Mouse (Mus musculus) kidney, postnatal 4 days (tissue): ENCODE measurements around the gene Mrnip.

ENCODE experiments used
- DNase-seq, 2 experiments: peaks; one replicate each; pipeline ENCODE4 v3.0.0; 2021; ENCODE audit warnings: mixed read lengths in 2 of 2

The Mrnip gene

GRCm38 (mm10) chr11:50174111-50174729, at the start of gene Mrnip:
Gene Mrnip, plus strand, starts transcription at chr11:50174444.
- peak in 1 of 2 experiments; percentile 38 for DNase-seq

GRCm38 (mm10) chr11:50127781-50128180, 46.5 kb upstream of the Mrnip start:
- no peak for DNase-seq

DNA sequence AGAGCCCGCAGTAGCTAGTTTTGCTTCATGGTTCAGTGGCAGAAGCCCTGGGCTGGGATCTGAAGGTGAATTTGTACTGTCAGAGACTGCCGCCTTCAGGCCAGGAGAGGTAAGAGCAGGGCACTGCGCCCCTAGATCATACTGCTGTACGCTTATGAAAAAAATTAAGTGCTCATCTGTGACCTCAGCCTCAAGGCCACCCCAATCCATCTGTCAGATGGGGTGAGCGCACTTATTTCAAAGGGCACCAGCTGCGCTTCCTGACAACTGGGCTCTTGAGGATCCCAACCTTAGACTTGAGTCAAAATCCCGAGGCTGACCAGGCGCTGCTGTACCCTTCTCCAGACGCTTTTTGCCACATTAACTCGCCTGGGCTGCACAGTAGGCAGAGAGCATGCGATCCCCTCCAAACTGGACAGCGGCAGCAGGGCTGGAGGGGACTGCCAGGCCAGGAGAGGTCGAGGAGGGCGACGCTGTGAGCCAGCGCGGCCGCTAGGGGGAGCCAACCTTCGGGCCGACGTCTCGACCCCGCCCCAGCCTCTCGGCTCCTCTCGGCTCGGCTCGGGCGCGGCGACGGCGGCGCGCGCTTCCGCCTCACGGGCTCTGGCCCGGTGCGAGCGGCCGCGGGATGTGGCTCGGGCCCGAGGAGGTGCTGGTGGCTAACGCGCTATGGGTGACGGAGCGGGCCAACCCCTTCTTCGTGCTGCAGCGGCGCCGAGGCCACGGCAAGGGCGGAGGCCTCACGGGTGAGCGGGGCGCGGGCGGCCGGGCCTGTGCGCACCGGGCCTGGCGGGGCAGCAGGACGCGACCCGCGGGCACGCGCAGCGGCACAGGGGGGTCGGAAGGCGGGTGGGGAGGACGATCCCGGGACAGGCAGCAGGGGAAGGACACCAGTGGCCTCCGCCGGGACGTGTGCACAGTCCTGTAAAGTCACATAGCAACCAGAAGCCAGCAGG, 43.2 kb upstream of the Mrnip start, which contains the start of gene Tbc1d9b:
Gene Tbc1d9b, plus strand, starts transcription at position 586 of the 956 bp plus-strand sequence.
- peak; percentile 95 to 96 for DNase-seq

DNA sequence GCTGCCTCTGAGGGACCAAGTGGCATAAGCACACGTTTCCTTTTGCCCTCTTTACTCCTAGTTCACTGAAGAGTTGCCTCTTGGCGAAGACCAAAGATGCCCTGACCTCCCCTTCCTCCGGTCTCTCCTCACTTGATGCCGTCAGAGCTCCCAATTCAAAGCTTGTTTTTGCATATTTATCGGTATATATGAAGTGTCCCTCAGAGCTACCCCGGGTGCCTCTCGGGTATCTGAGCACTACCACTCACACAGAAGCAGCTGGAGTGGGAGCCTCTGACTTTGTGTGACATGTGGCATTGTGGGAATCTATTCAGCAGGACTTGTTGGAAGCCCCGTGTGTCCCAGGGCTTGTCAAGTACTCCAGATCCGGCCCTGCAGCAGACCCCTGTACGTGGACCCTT, 42.4 kb upstream of the Mrnip start:
- no peak for DNase-seq

GRCm38 (mm10) chr11:50132265-50132664, 42.0 kb upstream of the Mrnip start:
- no peak for DNase-seq

DNA sequence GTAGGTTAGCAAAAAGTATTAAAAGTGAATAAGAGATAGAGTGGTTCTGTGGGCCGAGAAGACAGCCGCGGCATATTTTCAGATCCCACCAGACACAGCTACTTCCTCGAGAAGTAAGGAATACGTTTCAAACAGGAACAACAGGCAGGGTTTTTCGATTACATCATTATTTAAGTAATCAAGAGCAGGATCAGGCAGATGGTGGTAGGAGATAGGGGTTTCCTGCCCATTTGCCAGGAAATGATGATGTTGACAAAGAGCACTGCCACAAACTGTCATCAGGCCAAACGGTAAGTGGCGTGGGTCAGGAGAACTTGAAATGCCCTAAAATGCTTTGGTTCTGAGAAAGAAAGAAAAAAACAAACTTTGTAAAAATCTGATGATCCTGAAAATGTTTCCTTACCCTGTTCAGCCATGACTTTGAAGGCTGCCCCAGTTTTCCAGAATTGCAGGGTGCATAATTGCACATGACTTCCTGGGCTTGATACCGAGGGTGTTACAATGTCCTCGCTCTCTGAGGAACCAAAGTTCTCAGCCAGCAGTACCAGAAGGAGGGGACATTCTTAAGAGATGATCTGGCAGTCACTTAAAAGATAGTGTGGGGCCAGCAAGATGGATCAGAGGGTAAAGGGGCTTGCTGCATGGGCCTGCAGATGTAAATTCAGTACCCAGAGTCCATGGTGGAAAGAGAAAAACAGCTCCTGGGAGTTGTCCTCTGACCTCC, 39.9 kb upstream of the Mrnip start:
- DNase-seq, result no peak

- no peak for DNase-seq
Measured at GRCm38 (mm10) chr11:50138206-50138822, 35.9 kb upstream of the Mrnip start.

- no peak for DNase-seq
Measured at GRCm38 (mm10) chr11:50139571-50139970, 34.7 kb upstream of the Mrnip start.

- DNase-seq, result no peak
Measured at GRCm38 (mm10) chr11:50145529-50145928, 28.7 kb upstream of the Mrnip start.

- DNase-seq, result no peak
Measured at GRCm38 (mm10) chr11:50146121-50146520, 28.1 kb upstream of the Mrnip start.

DNA sequence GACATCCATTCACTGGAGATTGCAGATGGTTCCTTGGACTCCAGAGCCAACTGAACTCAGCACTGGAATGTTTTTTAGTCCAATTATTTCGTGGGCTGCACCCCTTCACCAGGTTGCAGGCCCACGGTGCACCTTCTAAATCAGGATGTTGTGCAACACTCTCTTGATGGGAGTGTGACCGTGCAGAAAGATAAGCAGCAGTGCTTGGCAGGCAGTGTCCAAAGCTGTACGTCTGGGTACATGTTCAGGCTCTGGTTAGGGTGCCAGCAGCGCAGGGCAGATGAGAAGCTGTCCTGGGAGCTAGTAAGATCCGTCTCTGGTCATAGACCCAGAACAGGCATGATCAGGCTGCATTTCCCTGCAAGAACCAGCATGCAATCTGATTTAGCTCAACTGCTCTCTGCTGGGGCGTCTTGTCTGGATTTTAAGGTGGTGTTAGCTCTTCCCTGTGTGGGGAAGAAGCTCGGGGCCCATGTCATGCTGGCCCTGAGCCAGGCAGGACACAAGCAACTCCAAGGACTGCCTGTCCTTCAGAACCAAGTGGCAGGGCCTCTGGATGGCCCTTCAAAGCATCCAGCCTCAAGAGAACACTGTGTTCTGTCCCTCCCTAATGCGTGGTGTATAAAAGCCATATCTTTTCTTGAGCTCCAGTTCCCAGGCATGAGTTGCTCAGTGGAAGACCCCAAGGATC, 26.8 kb upstream of the Mrnip start:
- DNase-seq, result no peak

DNA sequence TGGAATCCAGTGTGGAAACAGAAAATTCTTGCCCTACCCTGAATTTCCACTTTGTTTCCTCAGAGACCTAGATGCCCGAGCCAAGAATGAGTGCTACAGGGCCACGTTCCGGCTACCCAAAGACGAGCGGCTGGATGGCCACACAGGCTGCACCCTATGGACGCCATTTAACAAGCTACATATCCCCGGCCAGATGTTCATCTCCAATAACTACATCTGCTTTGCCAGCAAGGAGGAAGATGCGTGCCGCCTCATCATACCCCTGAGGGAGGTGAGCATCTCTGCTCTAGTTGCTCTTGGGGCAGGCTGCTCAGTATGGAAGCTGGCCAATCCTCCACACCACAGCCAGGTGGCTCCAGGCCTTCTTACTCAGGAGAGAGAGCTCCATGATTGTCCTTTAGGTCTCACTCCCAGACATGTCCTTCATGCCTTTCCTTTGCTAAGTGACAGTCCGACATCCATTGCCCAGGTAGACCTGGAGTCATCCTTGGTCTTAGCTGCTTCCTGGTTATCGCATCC, 26.2 kb upstream of the Mrnip start:
- DNase-seq, result no peak

DNA sequence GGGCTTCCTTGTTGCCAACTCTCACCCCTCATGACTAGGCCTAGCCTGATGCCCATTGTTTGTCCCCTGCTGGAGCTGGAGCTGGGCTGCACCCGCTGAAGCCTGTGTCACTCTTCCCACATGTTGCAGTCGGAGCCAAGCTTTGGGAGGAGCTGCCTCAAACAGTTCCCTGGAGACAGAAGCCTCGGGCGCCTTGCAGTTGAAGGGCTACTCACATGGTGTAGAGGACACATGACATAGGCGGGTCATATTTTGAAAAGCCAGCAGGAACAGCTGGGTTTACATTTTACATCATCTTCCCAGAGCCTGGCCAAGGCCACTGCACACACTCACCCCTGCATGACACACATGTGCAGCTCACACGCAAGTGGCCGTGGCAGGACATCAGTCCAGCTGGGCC, 25.0 kb upstream of the Mrnip start:
- no peak for DNase-seq

GRCm38 (mm10) chr11:50149603-50150150, 24.6 kb upstream of the Mrnip start:
- no peak for DNase-seq

DNA sequence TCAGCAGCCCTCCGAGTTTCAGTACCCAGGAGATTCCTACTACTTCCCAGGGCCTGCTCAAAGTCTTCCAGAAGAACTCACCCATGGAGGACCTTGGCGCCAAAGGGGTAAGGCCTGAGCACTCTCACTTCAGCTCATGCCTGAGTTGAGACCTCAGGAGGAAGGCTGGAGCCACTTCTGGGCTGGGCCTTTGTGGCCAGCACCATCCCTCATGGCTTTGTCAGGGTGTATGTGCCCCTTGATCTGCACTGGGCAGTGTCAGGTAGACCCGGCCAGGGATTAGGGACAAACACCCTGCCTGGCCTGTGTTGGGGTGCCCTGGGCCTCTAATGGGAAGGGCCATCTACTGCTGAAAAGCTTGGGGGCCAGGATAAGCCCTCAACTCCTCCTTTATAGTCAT, 22.9 kb upstream of the Mrnip start:
- DNase-seq, result no peak

DNA sequence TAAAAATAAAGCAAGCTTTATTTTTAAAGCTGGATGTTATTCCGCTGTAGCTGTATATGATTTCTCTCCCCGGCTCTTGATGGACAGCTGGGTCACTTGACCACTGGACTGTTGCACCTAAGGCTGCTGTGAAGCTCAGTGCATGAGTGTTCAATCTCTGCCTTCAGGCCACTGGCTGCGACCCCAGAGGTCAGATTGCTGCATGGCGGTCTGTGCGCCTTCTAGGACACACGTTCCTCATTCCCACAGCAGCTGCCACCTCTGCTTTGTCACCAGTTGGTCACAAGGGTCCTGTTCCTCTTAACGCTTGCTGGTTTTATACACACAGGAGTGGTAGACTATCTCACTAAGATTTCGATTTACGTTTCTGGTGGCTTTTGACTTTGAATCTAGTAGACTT, 20.1 kb upstream of the Mrnip start:
- peak in 1 of 2 experiments; percentile 34 for DNase-seq

DNA sequence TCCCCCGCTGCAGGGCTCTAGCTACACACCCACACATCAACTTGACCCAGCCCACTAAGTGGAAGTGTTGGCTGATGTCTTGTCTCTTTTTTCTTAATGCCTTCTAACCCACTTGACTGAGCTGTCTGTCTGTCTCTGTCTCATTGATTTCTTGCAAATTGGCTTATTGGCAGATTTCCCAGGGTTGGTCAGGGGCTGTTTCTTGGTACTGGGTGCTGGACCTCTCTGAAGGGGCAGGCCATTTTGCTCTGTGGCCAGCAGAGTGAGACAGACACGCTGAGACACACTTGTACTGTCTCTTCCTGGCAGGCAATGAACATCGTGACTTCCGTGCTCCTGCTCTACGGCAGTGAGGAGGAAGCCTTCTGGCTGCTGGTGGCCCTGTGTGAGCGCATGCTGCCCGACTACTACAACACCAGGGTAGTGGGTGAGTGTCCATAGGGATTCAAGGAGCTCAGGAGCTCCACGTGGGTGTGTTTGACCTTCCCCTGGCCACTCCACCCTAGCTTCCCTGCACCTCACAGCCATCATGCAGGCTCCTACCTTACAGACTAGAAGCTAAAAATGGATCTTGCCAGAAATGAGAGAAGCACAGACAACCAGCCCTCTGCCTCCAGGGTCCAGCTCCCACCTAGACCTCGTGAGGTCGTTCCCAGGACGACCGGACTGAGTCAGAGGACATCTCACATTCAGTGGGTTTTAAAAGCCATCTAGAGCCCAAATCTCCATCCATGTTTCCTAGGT, 19.3 kb upstream of the Mrnip start:
- DNase-seq, result no peak

DNA sequence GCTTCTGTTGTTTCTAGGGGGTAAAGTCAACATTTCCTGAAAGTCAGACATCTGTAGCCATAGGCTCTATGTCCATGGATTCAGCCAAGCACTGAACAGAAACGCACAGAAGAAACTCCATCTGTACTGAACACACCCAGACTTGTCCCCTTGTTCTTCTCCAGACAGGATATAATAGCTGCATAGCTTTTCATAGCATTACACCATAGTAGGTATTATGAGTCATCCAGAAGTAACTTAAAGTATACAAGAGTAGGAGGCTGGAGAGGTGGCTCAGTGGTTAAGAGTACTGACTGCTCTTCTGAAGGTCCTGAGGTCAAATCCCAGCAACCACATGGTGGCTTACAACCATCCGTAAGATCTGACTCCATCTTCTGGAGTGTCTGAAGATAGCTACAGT, 18.5 kb upstream of the Mrnip start:
- DNase-seq, result no peak

DNA sequence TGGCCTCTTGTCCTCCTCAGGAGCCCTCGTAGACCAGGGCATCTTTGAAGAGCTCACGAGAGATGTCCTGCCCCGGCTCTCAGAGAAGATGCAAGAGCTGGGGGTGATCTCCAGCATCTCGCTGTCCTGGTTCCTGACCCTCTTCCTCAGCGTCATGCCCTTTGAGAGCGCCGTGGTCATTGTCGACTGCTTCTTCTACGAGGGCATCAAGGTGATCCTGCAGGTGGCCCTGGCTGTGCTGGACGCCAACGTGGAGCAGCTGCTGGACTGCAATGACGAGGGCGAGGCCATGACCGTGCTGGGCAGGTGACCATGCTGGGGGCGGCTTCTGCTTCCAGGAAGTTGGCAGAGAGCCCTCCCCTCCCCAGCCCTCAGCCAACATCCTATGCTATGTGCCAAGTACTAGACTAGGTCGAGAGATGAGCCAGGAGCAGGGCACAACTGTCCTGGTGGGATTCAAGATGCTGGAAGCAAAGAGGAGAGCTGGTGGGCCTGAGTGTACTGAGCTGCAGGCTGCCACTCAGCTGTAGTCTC, 17.5 kb upstream of the Mrnip start:
- no peak for DNase-seq

DNA sequence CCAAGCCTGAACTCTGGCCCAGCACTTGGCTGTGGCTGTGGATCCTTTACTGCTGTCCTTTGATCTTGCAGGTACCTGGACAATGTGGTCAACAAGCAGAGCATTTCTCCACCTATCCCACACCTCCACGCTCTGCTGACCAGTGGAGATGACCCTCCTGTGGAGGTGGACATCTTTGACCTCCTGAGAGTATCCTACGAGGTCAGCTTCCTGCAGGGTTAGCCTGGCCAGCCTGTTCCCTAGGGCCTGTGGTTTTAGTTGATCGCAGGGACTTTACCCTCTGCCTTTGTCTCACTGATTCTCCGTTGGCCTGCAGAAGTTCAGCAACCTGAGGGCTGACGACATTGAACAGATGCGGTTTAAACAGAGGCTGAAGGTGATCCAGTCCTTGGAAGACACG, 15.9 kb upstream of the Mrnip start:
- no peak for DNase-seq

DNA sequence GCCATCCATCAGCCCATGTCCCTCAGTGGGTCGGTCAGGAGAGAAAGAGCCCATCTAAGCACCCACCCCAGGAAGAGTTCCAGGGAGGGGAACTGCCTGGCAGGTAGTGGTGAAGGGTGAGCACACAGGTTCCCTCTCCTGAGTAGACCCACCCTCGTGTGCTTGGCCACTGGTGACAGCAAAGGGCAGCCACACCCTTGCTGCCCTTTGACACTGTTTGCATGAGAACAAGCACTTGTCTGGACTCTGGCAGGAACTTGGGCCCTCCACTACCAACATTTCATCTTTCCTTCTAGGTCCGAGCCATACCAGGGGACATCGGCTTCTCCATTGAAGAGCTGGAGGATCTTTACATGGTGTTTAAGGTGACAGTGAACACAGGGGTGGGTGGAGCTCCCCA, 14.9 kb upstream of the Mrnip start:
- DNase-seq, result no peak
